ENCODE assay signal across 31 mouse cellular contexts in the genomic region with DNA sequence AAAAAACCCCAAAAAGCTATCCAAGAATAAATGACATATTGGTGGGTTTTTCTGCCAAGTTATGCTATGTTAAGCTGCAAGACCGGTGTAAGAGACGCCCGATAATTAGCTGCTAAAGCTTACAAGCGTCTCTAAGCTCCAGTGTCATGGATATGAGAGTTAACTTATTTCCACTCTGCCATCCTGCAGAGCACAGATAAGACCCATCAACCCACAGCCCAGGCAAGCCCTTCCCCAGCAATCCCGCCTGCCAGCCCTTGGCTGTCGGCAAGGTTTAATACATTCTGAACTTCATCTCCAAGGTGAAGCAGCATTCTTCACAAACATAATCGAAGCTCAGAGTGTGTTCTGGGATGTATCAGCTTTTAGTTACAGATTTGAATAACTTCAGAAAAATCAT. TPM values are rescaled to one million over a fixed set of nuclear protein-coding genes. Genes with fewer than 3 reads are reported as not detected.
DNase-seq lines count a peak whose midpoint lies in the region; ATAC-seq and TF ChIP-seq lines count a peak whose summit lies in the region.
"Had no signal": no experiment of that assay in that cellular context is flagged by ENCODE, and none has a peak within 500 bp of the region (broad histone marks: within the 10 kb centered on the region; RNA-seq: fewer than 3 reads in every experiment).

No protein-coding gene starts in this region.

- H3K36me3 ChIP-seq in midbrain, embryonic 13.5 days = peaks cover 8% of the 10 kb centered on the region; the same call in 1 of the 2 replicates
- H3K36me3 ChIP-seq in midbrain, embryonic 11.5 days (ENCODE audit: control insufficient read depth, insufficient read depth, low read length) = no peaks in the 10 kb centered on the region
- H3K36me3 ChIP-seq in liver, embryonic 12.5 days = no peaks in the 10 kb centered on the region
- H3K36me3 ChIP-seq in midbrain, embryonic 16.5 days (ENCODE audit: control insufficient read depth, insufficient read depth, low read length) = 0 out of 2 replicates have a peak, but pooled peaks cover 3% of the 10 kb centered on the region
- H3K36me3 ChIP-seq in thymus, adult 2 months (ENCODE audit: control insufficient read depth, insufficient read depth, low read length) = no peaks in the 10 kb centered on the region
- H3K36me3 ChIP-seq: hindbrain, embryonic 12.5 days; liver, embryonic 15.5 days had no signal

- no peak overlapping the region for H3K27ac ChIP-seq in midbrain, embryonic 13.5 days
- no peak overlapping the region for H3K27ac ChIP-seq in midbrain, embryonic 11.5 days (ENCODE audit: low read depth, low read length)
- H3K27ac ChIP-seq in liver, embryonic 12.5 days = no peak overlapping the region
- no peak overlapping the region for H3K27ac ChIP-seq in midbrain, embryonic 16.5 days (ENCODE audit: low read length)
- H3K27ac ChIP-seq in thymus, adult 2 months (ENCODE audit: control insufficient read depth, insufficient read depth, low read length) = no peak overlapping the region
- H3K27ac ChIP-seq: hindbrain, embryonic 12.5 days; hindbrain, postnatal 0 days; intestine, embryonic 15.5 days; layer of hippocampus, adult 2 months; left cerebral cortex, adult 2 months; limb, embryonic 12.5 days; liver, embryonic 15.5 days; lung, embryonic 15.5 days; neural tube, embryonic 15.5 days had no signal

- H3K4me3 ChIP-seq in midbrain, embryonic 13.5 days (replicated peaks) = no peak overlapping the region
- no peak overlapping the region for H3K4me3 ChIP-seq in midbrain, embryonic 11.5 days (ENCODE audit: low read depth, low read length)
- H3K4me3 ChIP-seq in liver, embryonic 12.5 days = no peak overlapping the region
- no peak overlapping the region for H3K4me3 ChIP-seq in midbrain, embryonic 16.5 days (ENCODE audit: low read depth, low read length)
- H3K4me3 ChIP-seq in thymus, adult 2 months (ENCODE audit: control insufficient read depth, insufficient read depth, low read length) = no peak overlapping the region
- H3K4me3 ChIP-seq: erythroblast, embryonic 14.5 days; hindbrain, embryonic 12.5 days; intestine, embryonic 15.5 days; layer of hippocampus, adult 2 months; left cerebral cortex, adult 2 months; limb, embryonic 12.5 days; liver, embryonic 15.5 days; lung, embryonic 15.5 days; megakaryocyte, embryonic 14.5 days; neural tube, embryonic 15.5 days had no signal

- H3K4me1 ChIP-seq in midbrain, embryonic 13.5 days (replicated peaks) = peaks cover 5% of the 10 kb centered on the region; the same call in 1 of the 2 replicates
- H3K4me1 ChIP-seq in midbrain, embryonic 11.5 days (ENCODE audit: control insufficient read depth, insufficient read depth, low read length) = no peaks in the 10 kb centered on the region
- peaks cover 24% of the 10 kb centered on the region for H3K4me1 ChIP-seq in liver, embryonic 12.5 days
- H3K4me1 ChIP-seq in midbrain, embryonic 16.5 days (ENCODE audit: control insufficient read depth, insufficient read depth, low read length) = peaks cover 2% of the 10 kb centered on the region; the same call in 1 of the 2 replicates
- H3K4me1 ChIP-seq in thymus, adult 2 months (replicated peaks; ENCODE audit: control insufficient read depth, insufficient read depth, low read length) = no peaks in the 10 kb centered on the region
- H3K4me1 ChIP-seq: intestine, embryonic 15.5 days; limb, embryonic 12.5 days; liver, embryonic 15.5 days had no signal

- DNase-seq in midbrain, embryonic 11.5 days (ENCODE audit: low spot score, missing footprints) = no peak
- peak; percentile 62 for DNase-seq in brain, embryonic 14.5 days (ENCODE audit: low read depth)
- no peak for DNase-seq in thymus, adult 2 months
- DNase-seq in retina, embryonic 14.5 days (ENCODE audit: low spot score) = no peak
- DNase-seq: adrenal gland, adult 2 months; adrenal gland, postnatal 36 days; cerebellum, adult 11-12 months; cerebellum, postnatal 10 days; forebrain, postnatal 0 days; heart, postnatal 36 days; kidney, adult 2 months; kidney, postnatal 36 days; right cerebral cortex, postnatal 4 days had no signal

- H3K9ac ChIP-seq in midbrain, embryonic 13.5 days (replicated peaks) = no peak overlapping the region
- H3K9ac ChIP-seq in midbrain, embryonic 11.5 days (ENCODE audit: low read length) = no peak overlapping the region
- H3K9ac ChIP-seq in liver, embryonic 12.5 days = no peak overlapping the region
- H3K9ac ChIP-seq in midbrain, embryonic 16.5 days (ENCODE audit: low read depth, low read length) = no peak overlapping the region
- H3K9ac ChIP-seq: forebrain, postnatal 0 days; hindbrain, embryonic 12.5 days; intestine, embryonic 15.5 days; limb, embryonic 12.5 days; liver, embryonic 15.5 days; lung, embryonic 15.5 days; neural tube, embryonic 15.5 days had no signal

- H3K9me3 ChIP-seq in midbrain, embryonic 13.5 days = no peaks in the 10 kb centered on the region
- no peaks in the 10 kb centered on the region for H3K9me3 ChIP-seq in midbrain, embryonic 11.5 days (ENCODE audit: control insufficient read depth, low read length)
- H3K9me3 ChIP-seq in liver, embryonic 12.5 days (replicated peaks) = no peaks in the 10 kb centered on the region
- no peaks in the 10 kb centered on the region for H3K9me3 ChIP-seq in midbrain, embryonic 16.5 days (replicated peaks; ENCODE audit: control insufficient read depth, low read length, poor library complexity, severe bottlenecking)
- H3K9me3 ChIP-seq: hindbrain, embryonic 12.5 days; intestine, embryonic 15.5 days; limb, embryonic 12.5 days; liver, embryonic 15.5 days; lung, embryonic 15.5 days; neural tube, embryonic 15.5 days had no signal

- TF ChIP-seq POLR2A in brain, embryonic 14.5 days (IDR thresholded peaks at IDR 0.05; ENCODE audit: borderline replicate concordance, extremely low read depth, insufficient read depth, insufficient read length, poor library complexity, severe bottlenecking) = no peak
- no peak for TF ChIP-seq POLR2A in thymus, adult 2 months (IDR thresholded peaks at IDR 0.05; ENCODE audit: control insufficient read depth, extremely low read depth, insufficient read depth, low read length, poor library complexity)

- H3K4me2 ChIP-seq in midbrain, embryonic 13.5 days (replicated peaks) = no peak overlapping the region
- no peak overlapping the region for H3K4me2 ChIP-seq in midbrain, embryonic 11.5 days
- no peak overlapping the region for H3K4me2 ChIP-seq in liver, embryonic 12.5 days
- H3K4me2 ChIP-seq in midbrain, embryonic 16.5 days (ENCODE audit: low read length) = no peak overlapping the region
- H3K4me2 ChIP-seq: heart, embryonic 11.5 days; hindbrain, embryonic 12.5 days; intestine, embryonic 15.5 days; limb, embryonic 12.5 days; liver, embryonic 15.5 days; lung, embryonic 15.5 days; neural tube, embryonic 15.5 days had no signal

- H3K27me3 ChIP-seq in midbrain, embryonic 13.5 days = no peaks in the 10 kb centered on the region; the same call in 1 of the 2 replicates
- H3K27me3 ChIP-seq in midbrain, embryonic 11.5 days (ENCODE audit: control insufficient read depth, insufficient read depth, low read length) = no peaks in the 10 kb centered on the region
- H3K27me3 ChIP-seq in liver, embryonic 12.5 days (replicated peaks) = peaks cover 33% of the 10 kb centered on the region
- no peaks in the 10 kb centered on the region for H3K27me3 ChIP-seq in midbrain, embryonic 16.5 days (ENCODE audit: control insufficient read depth, insufficient read depth, low read depth, low read length)
- H3K27me3 ChIP-seq in thymus, adult 2 months (ENCODE audit: control insufficient read depth, insufficient read depth, low read length) = no peaks in the 10 kb centered on the region
- H3K27me3 ChIP-seq: hindbrain, embryonic 12.5 days; intestine, embryonic 15.5 days; limb, embryonic 12.5 days; lung, embryonic 15.5 days; neural tube, embryonic 15.5 days had no signal

- 57% methylated on average over 7 of the region's 7 CpGs for WGBS in midbrain, embryonic 13.5 days
- WGBS in midbrain, embryonic 11.5 days = 70% methylated on average over 7 of the region's 7 CpGs
- 22% methylated on average over 7 of the region's 7 CpGs for WGBS in liver, embryonic 12.5 days (ENCODE audit: insufficient replicate concordance)
- WGBS in midbrain, embryonic 16.5 days = 47% methylated on average over 7 of the region's 7 CpGs
- 95% methylated on average over 7 of the region's 7 CpGs for WGBS in thymus, adult 2 months

- no peak for TF ChIP-seq CTCF in brain, embryonic 14.5 days (IDR thresholded peaks at IDR 0.05; ENCODE audit: borderline replicate concordance, extremely low read depth, insufficient read depth, insufficient read length)
- TF ChIP-seq CTCF in thymus, adult 2 months (IDR thresholded peaks at IDR 0.05; ENCODE audit: borderline replicate concordance, control insufficient read depth, extremely low read depth, insufficient read depth, low read length, poor library complexity) = no peak

- peak; percentile 63; the same call in 1 of the 2 replicates for ATAC-seq in midbrain, embryonic 13.5 days
- ATAC-seq in midbrain, embryonic 11.5 days (ENCODE audit: low FRiP score) = no peak
- ATAC-seq in liver, embryonic 12.5 days = peak; percentile 72
- ATAC-seq in midbrain, embryonic 16.5 days = peak; percentile 61; the same call in 1 of the 2 replicates
- ATAC-seq: forebrain, postnatal 0 days; hindbrain, postnatal 0 days; intestine, embryonic 15.5 days had no signal

RNA-seq across cellular contexts. Expression of a gene that starts 49.2 kb away (rescaled TPM):
- polyA plus RNA-seq in midbrain, embryonic 13.5 days (2015; fragmentation: Nextera tagmentation; extraction: Ambion mirVana) = 1.2 and 1.6 TPM in 2 replicates
- polyA plus RNA-seq in midbrain, embryonic 11.5 days (2014; fragmentation: Nextera tagmentation; extraction: Ambion mirVana) = 0.56 TPM in 1 of 2 replicates, not detected in the other
- polyA plus RNA-seq in brain, embryonic 14.5 days (2012; rRNA removed) = 1.3 and 1.7 TPM in 2 replicates
- not detected in 2 replicates for polyA plus RNA-seq in liver, embryonic 12.5 days (2016; fragmentation: Nextera tagmentation; extraction: Ambion mirVana)
- polyA plus RNA-seq in midbrain, embryonic 16.5 days (2015; fragmentation: Nextera tagmentation; extraction: Ambion mirVana) = 1.3 and 2.6 TPM in 2 replicates
- polyA plus RNA-seq in thymus, adult 2 months (2012; rRNA removed) = 0.11 TPM in 1 of 2 replicates, not detected in the other
- polyA plus RNA-seq: erythroblast, embryonic 14.5 days; heart, embryonic 11.5 days; heart, embryonic 16.5 days; kidney, adult 2 months; kidney, embryonic 16.5 days; limb, embryonic 12.5 days; liver, embryonic 15.5 days; lung, embryonic 15.5 days; spleen, adult 2 months had no signal
